Mouse (Mus musculus): Measurements from ENCODE around the gene Fstl1. TPM values are rescaled to one million over a fixed set of nuclear protein-coding genes. Genes with fewer than 3 reads are reported as not detected.
A peak's percentile ranks its signal among the peaks of the same experiment; 100 is the strongest.

Gene Fstl1
- 10 to 100 TPM; 32.0 to 36.1 TPM for total RNA-seq (2021)

- peak; percentile 49 to 51 for DNase-seq (ENCODE audit: extremely low spot score in 1 of 2, low spot score in 1 of 2)
These were observed at the start of gene Fstl1 for GRCm38 (mm10) chr16:37776860-37777651. Fstl1 (plus strand) TSS chr16:37776873.

GRCm38 (mm10) chr16:37728674-37729073 is 48.0 kb upstream of the Fstl1 start:
- no peak for DNase-seq (ENCODE audit: extremely low spot score in 1 of 2, low spot score in 1 of 2)

GRCm38 (mm10) chr16:37729381-37730150 is 47.1 kb upstream of the Fstl1 start:
- DNase-seq (ENCODE audit: extremely low spot score in 1 of 2, low spot score in 1 of 2), result no peak

GRCm38 (mm10) chr16:37730293-37730835 is 46.3 kb upstream of the Fstl1 start:
- no peak for DNase-seq (ENCODE audit: extremely low spot score in 1 of 2, low spot score in 1 of 2)

GRCm38 (mm10) chr16:37731431-37731830 is 45.2 kb upstream of the Fstl1 start:
- no peak for DNase-seq (ENCODE audit: extremely low spot score in 1 of 2, low spot score in 1 of 2)

- no peak for DNase-seq (ENCODE audit: extremely low spot score in 1 of 2, low spot score in 1 of 2)
These were observed 44.5 kb upstream of the Fstl1 start for GRCm38 (mm10) chr16:37732023-37732761.

- DNase-seq (ENCODE audit: extremely low spot score in 1 of 2, low spot score in 1 of 2), result no peak
These were observed 36.6 kb upstream of the Fstl1 start for GRCm38 (mm10) chr16:37740076-37740475.

- DNase-seq (ENCODE audit: extremely low spot score in 1 of 2, low spot score in 1 of 2), result no peak
These were observed 34.4 kb upstream of the Fstl1 start for GRCm38 (mm10) chr16:37742266-37742665.

- no peak for DNase-seq (ENCODE audit: extremely low spot score in 1 of 2, low spot score in 1 of 2)
These were observed 23.8 kb upstream of the Fstl1 start for GRCm38 (mm10) chr16:37752876-37753275.

GRCm38 (mm10) chr16:37753809-37754208 is 22.9 kb upstream of the Fstl1 start:
- DNase-seq (ENCODE audit: extremely low spot score in 1 of 2, low spot score in 1 of 2), result no peak

- DNase-seq (ENCODE audit: extremely low spot score in 1 of 2, low spot score in 1 of 2), result no peak
These were observed 22.2 kb upstream of the Fstl1 start for GRCm38 (mm10) chr16:37754483-37754882.

- DNase-seq (ENCODE audit: extremely low spot score in 1 of 2, low spot score in 1 of 2), result no peak
These were observed 19.4 kb upstream of the Fstl1 start for GRCm38 (mm10) chr16:37757223-37757622.

- DNase-seq (ENCODE audit: extremely low spot score in 1 of 2, low spot score in 1 of 2), result no peak
These were observed 12.9 kb upstream of the Fstl1 start for GRCm38 (mm10) chr16:37763797-37764196.

- DNase-seq (ENCODE audit: extremely low spot score in 1 of 2, low spot score in 1 of 2), result no peak
These were observed 360 bp upstream of the Fstl1 start for GRCm38 (mm10) chr16:37776166-37776859.

GRCm38 (mm10) chr16:37777796-37778475 is 1.3 kb downstream of the Fstl1 start:
- DNase-seq (ENCODE audit: extremely low spot score in 1 of 2, low spot score in 1 of 2), result no peak

- DNase-seq (ENCODE audit: extremely low spot score in 1 of 2, low spot score in 1 of 2), result no peak
These were observed 1.9 kb downstream of the Fstl1 start for GRCm38 (mm10) chr16:37778529-37778928.

- no peak for DNase-seq (ENCODE audit: extremely low spot score in 1 of 2, low spot score in 1 of 2)
These were observed 3.1 kb downstream of the Fstl1 start for GRCm38 (mm10) chr16:37779651-37780280.

GRCm38 (mm10) chr16:37780386-37780785 is 3.7 kb downstream of the Fstl1 start:
- no peak for DNase-seq (ENCODE audit: extremely low spot score in 1 of 2, low spot score in 1 of 2)

- no peak for DNase-seq (ENCODE audit: extremely low spot score in 1 of 2, low spot score in 1 of 2)
These were observed 4.2 kb downstream of the Fstl1 start for GRCm38 (mm10) chr16:37780911-37781310.
